Mouse (Mus musculus): ENCODE data around the gene Slc5a7.

Gene Slc5a7

DNA sequence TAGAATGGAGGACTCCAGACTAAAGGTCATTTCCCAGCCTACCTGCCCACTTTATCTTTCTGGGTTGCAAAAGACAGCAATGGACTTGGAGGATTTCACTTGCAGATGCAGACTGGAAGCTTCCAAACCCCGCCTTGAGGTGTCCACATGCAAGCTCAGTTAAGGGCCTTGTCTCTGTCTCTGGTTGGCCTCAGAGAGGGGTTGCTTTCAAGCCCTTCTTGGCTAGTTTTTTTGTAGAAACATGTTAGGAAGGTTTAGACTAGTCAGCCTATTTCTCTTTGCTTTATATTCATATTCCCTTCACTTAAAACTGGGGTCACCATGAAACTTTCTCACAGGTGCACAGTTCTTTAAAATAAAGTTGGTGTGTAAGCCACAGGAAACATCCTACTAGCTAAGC lies at the start of gene Slc5a7:
Slc5a7 (minus strand) TSS at position 101 of the 400 bp plus-strand sequence.
- DNase-seq (ENCODE audit: extremely low spot score), result no peak

DNA sequence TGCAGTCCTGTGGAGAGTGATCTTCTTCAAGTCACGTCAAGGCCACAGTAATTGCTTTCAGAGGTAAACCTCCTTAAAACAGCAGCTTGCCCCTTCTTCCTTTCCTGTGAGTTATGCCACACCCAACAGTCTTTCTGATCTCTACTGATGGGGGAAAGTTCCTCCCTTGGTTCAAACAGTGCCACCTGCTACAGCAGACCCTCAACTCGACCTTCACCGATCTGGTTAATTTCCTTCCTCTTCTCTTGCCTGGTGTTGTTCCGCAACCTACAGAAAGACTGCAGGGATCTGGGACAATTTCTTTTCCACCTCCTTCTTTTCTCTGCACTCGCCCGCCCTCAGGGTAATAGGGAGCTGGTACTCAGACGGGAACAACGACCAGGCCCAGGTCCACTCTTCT lies 48.8 kb upstream of the Slc5a7 start:
- DNase-seq (ENCODE audit: extremely low spot score), result no peak

DNA sequence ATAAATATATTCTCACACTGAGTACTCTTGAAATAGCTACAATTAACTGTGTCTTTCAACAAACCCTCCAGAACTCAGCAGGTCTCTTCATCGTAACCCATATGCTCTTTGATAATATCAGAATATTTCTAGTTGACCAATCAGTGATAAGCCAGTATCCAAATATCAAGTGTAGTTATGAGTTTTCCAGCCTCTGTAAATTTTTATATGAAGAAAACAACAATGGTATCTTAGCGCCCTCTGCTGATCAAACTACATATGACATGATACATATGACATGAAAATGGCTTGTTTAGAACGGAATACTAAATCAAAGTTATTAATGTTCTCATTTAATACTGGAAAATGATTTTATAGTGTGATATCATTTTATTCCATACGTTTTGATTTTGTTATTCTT lies 44.6 kb upstream of the Slc5a7 start:
- DNase-seq (ENCODE audit: extremely low spot score), result peak; percentile 49

DNA sequence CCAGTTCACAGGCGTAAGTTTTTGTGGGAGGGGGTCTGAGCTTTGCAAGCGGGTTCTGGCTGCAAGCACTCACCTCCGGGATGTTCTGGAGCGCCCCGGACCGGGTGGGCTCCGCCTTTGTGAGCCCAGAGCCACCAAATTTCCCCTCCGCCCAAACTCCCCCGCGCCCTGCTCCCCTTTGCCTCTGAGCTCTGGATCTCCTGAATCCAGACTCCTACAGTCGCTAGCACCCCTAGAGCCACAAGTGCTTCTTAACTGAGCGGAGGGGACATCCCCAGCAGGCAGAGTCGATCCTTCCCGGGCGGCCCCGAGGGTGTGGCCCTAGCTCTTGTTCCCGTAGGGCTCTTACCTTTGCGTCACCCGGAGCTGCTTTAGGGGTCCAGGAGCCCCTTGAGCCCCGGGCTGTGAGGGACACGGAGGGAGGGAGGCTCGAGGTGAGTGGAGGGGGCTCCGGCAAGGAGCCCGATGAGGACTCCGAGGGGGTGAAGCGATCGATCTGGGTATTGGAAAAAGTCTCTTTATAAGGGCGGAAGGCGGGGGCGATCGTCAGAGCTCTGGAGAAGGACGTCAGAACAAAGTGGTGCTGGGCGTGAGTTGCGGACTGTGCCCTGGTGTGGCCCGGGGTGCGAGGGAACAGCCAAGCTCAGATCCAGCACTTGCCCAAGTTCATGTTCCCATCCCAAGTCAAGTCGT lies 456 bp downstream of the Slc5a7 start:
- peak; percentile 59 for DNase-seq (ENCODE audit: extremely low spot score)

DNA sequence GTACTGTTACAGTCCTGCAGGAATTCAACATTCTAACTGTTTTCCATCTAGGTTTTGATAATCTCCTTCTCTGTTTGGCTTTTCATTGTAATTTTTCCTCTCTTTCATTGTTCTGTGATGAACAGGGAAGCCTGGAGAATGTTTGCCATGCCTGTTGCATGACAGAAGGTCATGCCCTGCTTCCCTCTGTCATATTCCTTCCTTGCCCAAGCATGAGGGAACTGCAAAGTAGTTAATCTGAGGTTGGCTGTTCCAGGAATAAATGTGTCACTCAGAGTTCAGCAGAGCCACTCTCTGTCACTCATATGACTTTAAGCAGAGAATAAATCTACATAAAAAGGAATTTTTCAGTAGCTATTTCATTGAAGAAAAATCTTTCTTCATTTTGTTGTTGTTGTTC lies 48.1 kb downstream of the Slc5a7 start:
- no peak for DNase-seq (ENCODE audit: extremely low spot score)

DNA sequence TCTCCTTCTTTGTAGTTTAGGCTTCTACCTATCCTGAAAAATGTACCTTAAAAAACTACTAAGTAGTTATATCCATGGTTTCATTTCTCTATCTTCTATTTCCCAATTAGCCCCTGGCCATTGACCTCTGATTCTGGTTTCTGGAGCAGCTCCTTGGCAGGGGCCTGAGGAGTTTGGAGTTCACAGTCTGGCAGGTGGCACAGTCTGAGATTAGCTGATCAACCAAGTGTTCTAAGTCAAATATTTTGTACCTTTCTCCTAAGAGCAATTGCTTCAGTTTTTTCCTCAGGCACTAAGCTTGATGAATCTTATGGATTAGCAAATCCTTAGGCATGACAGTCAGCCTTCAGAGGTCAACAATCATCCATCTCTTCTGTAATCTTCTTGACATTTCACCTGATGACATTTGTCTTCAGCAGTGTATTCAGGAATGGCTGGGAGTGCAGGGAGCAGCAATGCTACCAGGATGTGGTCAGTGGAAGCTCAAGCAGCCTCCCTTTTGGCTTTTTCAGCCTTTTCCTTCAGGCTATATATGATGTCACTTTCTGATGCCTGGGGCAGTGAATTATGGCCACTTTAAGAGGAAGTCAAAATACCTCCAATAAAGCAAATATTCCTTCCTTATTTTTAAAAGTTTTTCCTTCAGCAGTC lies 55.1 kb downstream of the Slc5a7 start:
- no peak for DNase-seq (ENCODE audit: extremely low spot score)

DNA sequence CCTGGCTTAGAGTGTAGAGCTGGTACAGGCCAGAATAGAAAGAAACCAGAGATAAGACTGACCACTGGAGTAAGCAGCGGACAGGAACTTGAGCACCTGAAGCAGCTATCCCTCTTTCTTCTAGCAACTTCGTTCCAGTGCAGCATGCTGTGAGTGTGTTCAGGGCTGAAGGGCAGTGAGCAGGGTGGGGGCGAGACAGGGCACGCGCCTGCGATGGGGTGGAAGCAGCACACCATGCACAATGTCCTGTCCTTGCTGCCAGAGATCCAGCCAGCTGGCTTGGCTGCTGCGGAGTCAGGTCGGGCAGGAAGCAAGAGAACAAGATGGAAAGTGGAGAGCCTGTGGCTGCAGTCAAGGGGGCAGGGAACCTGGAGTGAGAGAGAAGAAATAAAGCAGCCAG lies 59.4 kb downstream of the Slc5a7 start:
- no peak for DNase-seq (ENCODE audit: extremely low spot score)
